Mouse (Mus musculus): ENCODE measurements at regions not wholly inside any gene's neighbourhood (a gene's known extent, or its start where the extent isn't known, plus 50 kb on each side); places are given as distances from the start of the nearest gene placed in this dataset.

- ATAC-seq (ENCODE audit: low FRiP score) (no peak), DNase-seq (ENCODE audit: low spot score, missing footprints) (no peak)
- Histone ChIP-seq H3K27me3 (ENCODE audit: control insufficient read depth, insufficient read depth, low read length) (no peaks in the 10 kb centered on the region), H3K9me3 (ENCODE audit: control insufficient read depth, low read length) (no peaks in the 10 kb centered on the region), H3K27ac (ENCODE audit: low read depth, low read length) (no peak overlapping the region), H3K4me1 (ENCODE audit: control insufficient read depth, insufficient read depth, low read length) (no peaks in the 10 kb centered on the region), H3K9ac (ENCODE audit: low read length) (no peak overlapping the region), H3K4me2 (no peak overlapping the region), H3K36me3 (ENCODE audit: control insufficient read depth, insufficient read depth, low read length) (no peaks in the 10 kb centered on the region), H3K4me3 (ENCODE audit: low read depth, low read length) (no peak overlapping the region)
- WGBS, result 75% methylated on average over 6 of the region's 6 CpGs
Measured at GRCm38 (mm10) chr5:133130316-133130715, 587.2 kb upstream of the Auts2 start.

DNA sequence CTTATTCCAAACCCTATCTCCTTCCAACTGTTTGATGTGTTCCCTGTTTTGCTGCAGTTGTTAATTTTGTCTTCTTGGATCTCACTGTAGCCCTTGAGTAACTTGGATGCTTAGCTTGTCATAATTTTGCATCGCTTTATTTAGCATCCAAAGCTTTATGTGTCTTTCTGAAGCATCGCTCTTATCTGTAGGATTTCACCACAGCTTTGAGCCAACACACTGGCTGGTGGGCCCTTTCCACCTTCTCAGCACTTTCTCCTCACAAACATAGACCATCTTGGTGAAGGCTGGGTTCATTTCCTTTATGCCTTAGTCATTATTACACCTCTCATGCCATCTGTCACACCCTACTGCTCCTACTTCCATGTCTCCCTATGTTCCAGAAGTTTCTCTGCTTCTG is 581.1 kb upstream of the Auts2 start:
- H3K4me3 ChIP-seq (ENCODE audit: low read depth, low read length), result no peak overlapping the region
- H3K27me3 ChIP-seq (ENCODE audit: control insufficient read depth, insufficient read depth, low read length), result no peaks in the 10 kb centered on the region
- H3K9me3 ChIP-seq (ENCODE audit: control insufficient read depth, low read length), result no peaks in the 10 kb centered on the region
- no peak for DNase-seq (ENCODE audit: low spot score, missing footprints)
- ATAC-seq (ENCODE audit: low FRiP score), result no peak
- H3K36me3 ChIP-seq (ENCODE audit: control insufficient read depth, insufficient read depth, low read length), result no peaks in the 10 kb centered on the region
- H3K4me2 ChIP-seq, result no peak overlapping the region
- no peak overlapping the region for H3K9ac ChIP-seq (ENCODE audit: low read length)
- no peak overlapping the region for H3K27ac ChIP-seq (ENCODE audit: low read depth, low read length)
- WGBS, result 90% methylated on average over 2 of the region's 2 CpGs
- no peaks in the 10 kb centered on the region for H3K4me1 ChIP-seq (ENCODE audit: control insufficient read depth, insufficient read depth, low read length)

DNA sequence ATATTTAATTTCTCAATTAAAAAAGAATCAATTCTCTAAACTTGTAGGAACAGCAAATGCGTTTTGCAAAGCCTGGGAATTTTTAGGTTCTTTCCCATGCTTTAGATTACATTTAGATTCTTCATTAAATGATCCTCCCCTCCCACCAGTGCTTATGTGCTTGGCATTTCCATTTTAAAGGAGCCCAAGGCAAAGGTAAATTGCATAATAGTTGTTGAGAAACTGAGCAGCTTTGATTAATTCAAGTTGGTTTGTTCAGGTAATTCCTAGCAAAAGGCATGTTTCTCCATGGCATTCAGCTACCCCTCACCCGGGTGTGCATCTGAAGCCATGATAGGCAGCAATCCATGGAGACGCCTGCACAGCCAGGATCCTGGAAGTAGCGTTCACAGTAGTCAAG is 570.8 kb upstream of the Auts2 start:
- no peaks in the 10 kb centered on the region for H3K4me1 ChIP-seq (ENCODE audit: control insufficient read depth, insufficient read depth, low read length)
- no peaks in the 10 kb centered on the region for H3K9me3 ChIP-seq (ENCODE audit: control insufficient read depth, low read length)
- no peak overlapping the region for H3K4me3 ChIP-seq (ENCODE audit: low read depth, low read length)
- ATAC-seq (ENCODE audit: low FRiP score) (no peak), DNase-seq (ENCODE audit: low spot score, missing footprints) (no peak)
- WGBS, result 86% methylated on average over 4 of the region's 4 CpGs
- H3K36me3 ChIP-seq (ENCODE audit: control insufficient read depth, insufficient read depth, low read length), result no peaks in the 10 kb centered on the region
- H3K4me2 ChIP-seq, result no peak overlapping the region
- no peaks in the 10 kb centered on the region for H3K27me3 ChIP-seq (ENCODE audit: control insufficient read depth, insufficient read depth, low read length)
- no peak overlapping the region for H3K9ac ChIP-seq (ENCODE audit: low read length)
- H3K27ac ChIP-seq (ENCODE audit: low read depth, low read length), result no peak overlapping the region

- Histone ChIP-seq H3K4me1 (ENCODE audit: control insufficient read depth, insufficient read depth, low read length) (no peaks in the 10 kb centered on the region), H3K27me3 (ENCODE audit: control insufficient read depth, insufficient read depth, low read length) (no peaks in the 10 kb centered on the region), H3K4me2 (no peak overlapping the region), H3K36me3 (ENCODE audit: control insufficient read depth, insufficient read depth, low read length) (no peaks in the 10 kb centered on the region), H3K9ac (ENCODE audit: low read length) (no peak overlapping the region), H3K27ac (ENCODE audit: low read depth, low read length) (no peak overlapping the region), H3K9me3 (ENCODE audit: control insufficient read depth, low read length) (no peaks in the 10 kb centered on the region), H3K4me3 (ENCODE audit: low read depth, low read length) (no peak overlapping the region)
- DNase-seq (ENCODE audit: low spot score, missing footprints) (no peak), ATAC-seq (ENCODE audit: low FRiP score) (no peak)
- WGBS, result 100% methylated on average over 2 of the region's 2 CpGs
Measured at GRCm38 (mm10) chr5:133113183-133113582, 570.0 kb upstream of the Auts2 start.

DNA sequence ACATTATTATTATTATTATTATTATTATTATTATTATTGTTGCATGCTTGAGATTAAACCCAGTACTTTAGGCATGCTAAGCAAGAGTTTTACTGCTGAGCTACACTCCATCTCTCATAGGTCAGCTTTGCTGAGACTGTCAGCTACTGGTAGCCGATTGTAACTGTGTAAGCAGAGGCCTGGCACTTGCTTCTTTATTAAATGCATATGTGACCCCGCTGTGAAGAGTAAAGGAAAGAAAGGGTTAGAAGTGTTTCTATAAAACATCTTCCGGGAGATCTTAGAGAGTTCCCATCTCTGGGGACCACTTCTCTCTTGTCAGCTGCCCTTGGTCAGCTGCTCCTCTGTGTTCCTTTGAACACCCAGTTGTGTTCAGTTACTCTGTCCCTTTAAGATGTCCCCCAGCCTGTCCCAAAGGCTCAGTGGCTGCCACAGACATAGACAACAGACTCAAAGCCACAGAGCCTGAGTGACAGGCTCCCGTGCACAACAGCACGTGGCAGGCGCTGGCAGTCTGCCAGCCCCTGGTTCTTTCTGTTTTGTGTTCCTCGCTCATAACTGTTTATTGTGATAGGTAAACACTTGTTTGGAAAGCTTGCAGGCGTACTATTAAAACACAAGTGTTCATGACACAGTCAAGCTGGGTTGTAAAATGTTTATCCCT is 563.7 kb upstream of the Auts2 start:
- Histone ChIP-seq H3K36me3 (ENCODE audit: control insufficient read depth, insufficient read depth, low read length) (no peaks in the 10 kb centered on the region), H3K4me2 (no peak overlapping the region), H3K27ac (ENCODE audit: low read depth, low read length) (no peak overlapping the region), H3K4me1 (ENCODE audit: control insufficient read depth, insufficient read depth, low read length) (peaks cover 2% of the 10 kb centered on the region; the same call in 1 of the 2 replicates), H3K4me3 (ENCODE audit: low read depth, low read length) (no peak overlapping the region), H3K9me3 (ENCODE audit: control insufficient read depth, low read length) (no peaks in the 10 kb centered on the region), H3K9ac (ENCODE audit: low read length) (no peak overlapping the region), H3K27me3 (ENCODE audit: control insufficient read depth, insufficient read depth, low read length) (no peaks in the 10 kb centered on the region)
- WGBS, result 34% methylated on average over 8 of the region's 8 CpGs
- peak; percentile 93 for DNase-seq (ENCODE audit: low spot score, missing footprints)
- peak; percentile 92 for ATAC-seq (ENCODE audit: low FRiP score)

- Histone ChIP-seq H3K36me3 (ENCODE audit: control insufficient read depth, insufficient read depth, low read length) (no peaks in the 10 kb centered on the region), H3K27me3 (ENCODE audit: control insufficient read depth, insufficient read depth, low read length) (no peaks in the 10 kb centered on the region), H3K9ac (ENCODE audit: low read length) (no peak overlapping the region), H3K4me2 (no peak overlapping the region), H3K4me1 (ENCODE audit: control insufficient read depth, insufficient read depth, low read length) (no peaks in the 10 kb centered on the region), H3K27ac (ENCODE audit: low read depth, low read length) (no peak overlapping the region), H3K4me3 (ENCODE audit: low read depth, low read length) (no peak overlapping the region), H3K9me3 (ENCODE audit: control insufficient read depth, low read length) (no peaks in the 10 kb centered on the region)
- no peak for DNase-seq (ENCODE audit: low spot score, missing footprints)
- WGBS, result 40% methylated on average over 1 of the region's 1 CpGs
- ATAC-seq (ENCODE audit: low FRiP score), result no peak
Measured at GRCm38 (mm10) chr5:133096340-133096739, 553.2 kb upstream of the Auts2 start.

DNA sequence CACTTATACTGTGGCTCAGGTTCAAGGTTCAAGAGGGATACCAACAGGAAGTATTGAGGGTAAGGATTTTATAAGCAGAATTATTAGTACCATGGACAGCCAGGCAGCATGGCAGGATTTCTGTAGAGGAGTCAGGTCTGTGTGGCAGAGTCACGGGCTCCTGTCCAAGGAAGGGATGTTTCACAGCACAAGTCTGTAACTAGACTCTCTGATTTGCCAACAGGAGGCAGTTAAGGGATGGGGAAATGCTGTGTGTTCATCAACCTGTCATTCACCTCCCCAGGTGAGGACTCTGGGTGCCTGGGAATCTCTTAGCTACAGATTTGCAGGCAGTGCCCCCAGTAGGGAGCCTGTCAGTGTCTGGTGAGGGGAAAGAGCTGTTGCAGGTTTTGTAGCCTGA is 541.7 kb upstream of the Auts2 start:
- no peak overlapping the region for H3K27ac ChIP-seq (ENCODE audit: low read depth, low read length)
- no peaks in the 10 kb centered on the region for H3K9me3 ChIP-seq (ENCODE audit: control insufficient read depth, low read length)
- DNase-seq (ENCODE audit: low spot score, missing footprints) (no peak), ATAC-seq (ENCODE audit: low FRiP score) (no peak)
- no peaks in the 10 kb centered on the region for H3K4me1 ChIP-seq (ENCODE audit: control insufficient read depth, insufficient read depth, low read length)
- no peak overlapping the region for H3K9ac ChIP-seq (ENCODE audit: low read length)
- no peaks in the 10 kb centered on the region for H3K36me3 ChIP-seq (ENCODE audit: control insufficient read depth, insufficient read depth, low read length)
- H3K27me3 ChIP-seq (ENCODE audit: control insufficient read depth, insufficient read depth, low read length), result no peaks in the 10 kb centered on the region
- H3K4me2 ChIP-seq, result no peak overlapping the region
- WGBS, result 67% methylated on average over 1 of the region's 1 CpGs
- H3K4me3 ChIP-seq (ENCODE audit: low read depth, low read length), result no peak overlapping the region

GRCm38 (mm10) chr5:133080751-133081150 is 537.6 kb upstream of the Auts2 start:
- Histone ChIP-seq H3K9me3 (ENCODE audit: control insufficient read depth, low read length) (no peaks in the 10 kb centered on the region), H3K4me1 (ENCODE audit: control insufficient read depth, insufficient read depth, low read length) (peaks cover 2% of the 10 kb centered on the region; the same call in 1 of the 2 replicates), H3K27ac (ENCODE audit: low read depth, low read length) (no peak overlapping the region), H3K36me3 (ENCODE audit: control insufficient read depth, insufficient read depth, low read length) (no peaks in the 10 kb centered on the region), H3K4me3 (ENCODE audit: low read depth, low read length) (no peak overlapping the region), H3K27me3 (ENCODE audit: control insufficient read depth, insufficient read depth, low read length) (no peaks in the 10 kb centered on the region), H3K4me2 (no peak overlapping the region), H3K9ac (ENCODE audit: low read length) (no peak overlapping the region)
- WGBS, result 83% methylated on average over 2 of the region's 2 CpGs
- ATAC-seq (ENCODE audit: low FRiP score) (no peak), DNase-seq (ENCODE audit: low spot score, missing footprints) (no peak)

DNA sequence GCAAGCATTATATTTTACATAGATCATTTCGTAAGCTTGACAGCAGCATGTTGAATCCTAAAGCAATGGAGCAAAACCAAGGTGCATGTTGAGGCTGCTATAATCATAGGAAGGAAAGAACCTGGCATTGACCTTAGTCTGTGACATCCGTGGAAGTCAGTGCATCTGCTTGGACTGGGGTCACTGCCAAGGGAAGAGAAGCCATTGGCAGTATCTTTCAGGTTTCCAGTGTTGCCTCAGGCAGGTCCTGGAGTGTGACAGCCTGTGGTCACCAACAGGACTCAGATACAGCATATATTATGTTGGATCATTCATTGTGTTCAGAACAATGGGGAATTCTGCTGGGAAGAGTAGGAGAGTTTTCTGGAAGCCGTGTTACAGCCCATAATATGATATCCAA is 535.8 kb upstream of the Auts2 start:
- no peak for ATAC-seq (ENCODE audit: low FRiP score)

More for the DNA sequence above, 535.8 kb upstream of the Auts2 start:
- DNase-seq (ENCODE audit: low spot score, missing footprints), result no peak
- Histone ChIP-seq H3K4me1 (ENCODE audit: control insufficient read depth, insufficient read depth, low read length) (peaks cover 2% of the 10 kb centered on the region; the same call in 1 of the 2 replicates), H3K9me3 (ENCODE audit: control insufficient read depth, low read length) (no peaks in the 10 kb centered on the region), H3K9ac (ENCODE audit: low read length) (no peak overlapping the region), H3K4me2 (no peak overlapping the region), H3K27ac (ENCODE audit: low read depth, low read length) (no peak overlapping the region), H3K27me3 (ENCODE audit: control insufficient read depth, insufficient read depth, low read length) (no peaks in the 10 kb centered on the region), H3K4me3 (ENCODE audit: low read depth, low read length) (no peak overlapping the region), H3K36me3 (ENCODE audit: control insufficient read depth, insufficient read depth, low read length) (no peaks in the 10 kb centered on the region)
- WGBS, result 77% methylated on average over 3 of the region's 3 CpGs
